Mouse (Mus musculus) kidney, embryonic 14.5 days (tissue): ENCODE data around the gene Fbxo22. TPM values are rescaled to one million over a fixed set of nuclear protein-coding genes. Genes with fewer than 3 reads are reported as not detected.
"Not testable (repeated sequence)": the region's sequence is repeated elsewhere in the genome, so short reads cannot be mapped to it uniquely, and the experiment has no call there.

Experiments
- ATAC-seq: fragments of 200-750 bp; cut with Nextera tagmentation; 2 replicates; pipeline ENCODE4 v1.8.0; 2017; ENCODE audit warnings: moderate number of reproducible peaks, mild to moderate bottlenecking, moderate TSS enrichment, moderate library complexity; ENCODE audit not compliant: low FRiP score, low TSS enrichment
- H3K27ac ChIP-seq: fragments of 300-500 bp; sonication (generic); 2 replicates; pipeline ENCODE4 v1.5.1; 2014; ENCODE audit warnings: low read depth, mild to moderate bottlenecking, low read length, moderate library complexity, mixed read lengths
- H3K27me3 ChIP-seq: fragments of 300-500 bp; sonication (generic); 2 replicates; pipeline ENCODE4 v1.6.1; 2014; ENCODE audit warnings: mild to moderate bottlenecking, low read length; ENCODE audit not compliant: control insufficient read depth, insufficient read depth
- H3K36me3 ChIP-seq: fragments of 300-500 bp; sonication (generic); 2 replicates; pipeline ENCODE4 v1.6.1; 2014; ENCODE audit warnings: low read length, mixed read lengths; ENCODE audit not compliant: control insufficient read depth, insufficient read depth
- H3K4me1 ChIP-seq: fragments of 300-500 bp; sonication (generic); 2 replicates; pipeline ENCODE4 v1.6.1; 2014; ENCODE audit warnings: low read length, mixed read lengths; ENCODE audit not compliant: control insufficient read depth, insufficient read depth
- H3K4me2 ChIP-seq: fragments of 300-500 bp; sonication (generic); replicated peaks from 2 replicates; pipeline ENCODE4 v1.6.1; 2014; ENCODE audit warnings: low read depth, mild to moderate bottlenecking, low read length
- H3K4me3 ChIP-seq: fragments of 300-500 bp; sonication (generic); 2 replicates; pipeline ENCODE4 v1.5.1; 2014; ENCODE audit warnings: mild to moderate bottlenecking, low read length
- H3K9ac ChIP-seq: fragments of 300-500 bp; sonication (generic); 2 replicates; pipeline ENCODE4 v1.6.1; 2014; ENCODE audit warnings: low read depth, mild to moderate bottlenecking, low read length, moderate library complexity
- H3K9me3 ChIP-seq: fragments of 300-500 bp; sonication (generic); 2 replicates; pipeline ENCODE4 v1.6.1; 2016; ENCODE audit warnings: low read length; ENCODE audit not compliant: control insufficient read depth
- WGBS: fragments of 180-500 bp; shearing (Covaris S2); extraction: QIAGEN DNeasy Blood & Tissue Kit; methylation state at CpG from one replicate; pipeline ENCODE4 v1.1.7; 2014; 5-methylcytosine and 5-hydroxymethylcytosine counted together
- polyA plus RNA-seq: library from polyadenylated mRNA; unstranded; fragments of >200 nt; fragmentation: Nextera tagmentation; extraction: Ambion mirVana; gene quantifications from 2 replicates; pipeline ENCODE4 v1.2.1, GENCODE M21; 2014

Gene Fbxo22
- polyA plus RNA-seq, 1 experiment from 2014 or later = 75.3 TPM

GRCm38 (mm10) chr9:55231544-55231943, 22.8 kb downstream of the Fbxo22 start:
- Histone ChIP-seq H3K9me3 (no peaks in the 10 kb centered on the region), H3K4me1 (no peaks in the 10 kb centered on the region), H3K4me2 (no peak overlapping the region), H3K27ac (no peak overlapping the region), H3K36me3 (no peaks in the 10 kb centered on the region), H3K4me3 (no peak overlapping the region), H3K27me3 (no peaks in the 10 kb centered on the region), H3K9ac (no peak overlapping the region)
- ATAC-seq = no peak
- WGBS = 60% methylated on average over 6 of the region's 6 CpGs

GRCm38 (mm10) chr9:55232110-55232509, 23.4 kb downstream of the Fbxo22 start:
- no peak overlapping the region for H3K9ac ChIP-seq
- no peaks in the 10 kb centered on the region for H3K27me3 ChIP-seq
- 90% methylated on average over 5 of the region's 5 CpGs for WGBS
- H3K4me3 ChIP-seq = no peak overlapping the region
- H3K4me2 ChIP-seq = no peak overlapping the region
- H3K4me1 ChIP-seq = no peaks in the 10 kb centered on the region
- no peak for ATAC-seq
- no peak overlapping the region for H3K27ac ChIP-seq
- H3K36me3 ChIP-seq = no peaks in the 10 kb centered on the region
- no peaks in the 10 kb centered on the region for H3K9me3 ChIP-seq

- Histone ChIP-seq H3K27me3 (no peaks in the 10 kb centered on the region), H3K27ac (no peak overlapping the region), H3K9me3 (no peaks in the 10 kb centered on the region), H3K4me2 (no peak overlapping the region), H3K4me3 (no peak overlapping the region), H3K4me1 (no peaks in the 10 kb centered on the region), H3K9ac (no peak overlapping the region), H3K36me3 (no peaks in the 10 kb centered on the region)
- WGBS = 87% methylated on average over 7 of the region's 7 CpGs
- no peak for ATAC-seq
These were observed 23.9 kb downstream of the Fbxo22 start for GRCm38 (mm10) chr9:55232586-55232985.

- H3K4me1 ChIP-seq, H3K4me2 ChIP-seq, H3K9me3 ChIP-seq, H3K27me3 ChIP-seq, H3K4me3 ChIP-seq, H3K9ac ChIP-seq, ATAC-seq, H3K27ac ChIP-seq, H3K36me3 ChIP-seq: not testable (repeated sequence)
- WGBS = 56% methylated on average over 11 of the region's 11 CpGs
These were observed 24.4 kb downstream of the Fbxo22 start for GRCm38 (mm10) chr9:55233076-55233475.

GRCm38 (mm10) chr9:55236235-55237165, 27.8 kb downstream of the Fbxo22 start:
- 73% methylated on average over 13 of the region's 13 CpGs for WGBS
- no peaks in the 10 kb centered on the region for H3K36me3 ChIP-seq
- no peak overlapping the region for H3K9ac ChIP-seq
- no peaks in the 10 kb centered on the region for H3K4me1 ChIP-seq
- no peak overlapping the region for H3K4me3 ChIP-seq
- H3K4me2 ChIP-seq = no peak overlapping the region
- no peaks in the 10 kb centered on the region for H3K27me3 ChIP-seq
- H3K9me3 ChIP-seq = no peaks in the 10 kb centered on the region
- ATAC-seq = no peak
- H3K27ac ChIP-seq = no peak overlapping the region

- Histone ChIP-seq H3K4me1 (no peaks in the 10 kb centered on the region), H3K9me3 (no peaks in the 10 kb centered on the region), H3K9ac (no peak overlapping the region), H3K4me2 (no peak overlapping the region), H3K36me3 (no peaks in the 10 kb centered on the region), H3K4me3 (no peak overlapping the region), H3K27me3 (no peaks in the 10 kb centered on the region), H3K27ac (no peak overlapping the region)
- ATAC-seq = no peak
- 84% methylated on average over 5 of the region's 5 CpGs for WGBS
These were observed 32.1 kb downstream of the Fbxo22 start for GRCm38 (mm10) chr9:55240852-55241251.

GRCm38 (mm10) chr9:55241863-55242685, 33.3 kb downstream of the Fbxo22 start:
- 43% methylated on average over 24 of the region's 24 CpGs for WGBS
- Histone ChIP-seq H3K27ac (no peak overlapping the region), H3K9ac (peak overlapping the region; percentile 20; the same call in 1 of the 2 replicates), H3K9me3 (no peaks in the 10 kb centered on the region), H3K4me1 (no peaks in the 10 kb centered on the region), H3K4me3 (peak overlapping the region; percentile 30), H3K4me2 (peak overlapping the region; percentile 45), H3K27me3 (no peaks in the 10 kb centered on the region), H3K36me3 (no peaks in the 10 kb centered on the region)
- ATAC-seq = no peak

- Histone ChIP-seq H3K4me2 (no peak overlapping the region), H3K27me3 (no peaks in the 10 kb centered on the region), H3K9me3 (no peaks in the 10 kb centered on the region), H3K4me3 (no peak overlapping the region), H3K27ac (no peak overlapping the region), H3K4me1 (no peaks in the 10 kb centered on the region), H3K9ac (no peak overlapping the region), H3K36me3 (no peaks in the 10 kb centered on the region)
- no peak for ATAC-seq
- whole genome bisulfite sequencing = 66% methylated on average over 3 of the region's 3 CpGs
These were observed 34.6 kb downstream of the Fbxo22 start for GRCm38 (mm10) chr9:55243280-55243679.

GRCm38 (mm10) chr9:55244079-55244478, 35.4 kb downstream of the Fbxo22 start:
- Histone ChIP-seq H3K27me3 (no peaks in the 10 kb centered on the region), H3K4me1 (no peaks in the 10 kb centered on the region), H3K36me3 (no peaks in the 10 kb centered on the region), H3K4me3 (no peak overlapping the region), H3K9me3 (no peaks in the 10 kb centered on the region), H3K27ac (no peak overlapping the region), H3K4me2 (no peak overlapping the region), H3K9ac (no peak overlapping the region)
- 75% methylated on average over 3 of the region's 3 CpGs for WGBS
- ATAC-seq = no peak
